Mouse (Mus musculus) C2C12 (cell line): ENCODE data around the gene Cbarp. TPM values are rescaled to one million over a fixed set of nuclear protein-coding genes. Genes with fewer than 3 reads are reported as not detected.

Experiments used
- H3K27me3 ChIP-seq: one replicate; pipeline ENCODE4 v1.6.1; 2011; ENCODE audit not compliant: control insufficient read depth, insufficient read depth, insufficient read length
- H3K36me3 ChIP-seq: one replicate; pipeline ENCODE4 v1.6.1; 2011; ENCODE audit not compliant: control insufficient read depth, insufficient read depth
- H3K4me3 ChIP-seq: one replicate; pipeline ENCODE4 v1.5.1; 2011; ENCODE audit warnings: mild to moderate bottlenecking, control low read depth; ENCODE audit not compliant: poor library complexity, insufficient read depth, severe bottlenecking
- H3K79me2 ChIP-seq: one replicate; pipeline ENCODE4 v1.6.1; 2011; ENCODE audit not compliant: control insufficient read depth, insufficient read depth
- H3K79me3 ChIP-seq: one replicate; pipeline ENCODE4 v1.6.1; 2011; ENCODE audit warnings: low read depth, control low read depth
- H3ac ChIP-seq: one replicate; pipeline ENCODE3; 2011; ENCODE audit warnings: low read depth; ENCODE audit not compliant: control insufficient read depth, insufficient read length
- CEBPB ChIP-seq: IDR thresholded peaks from one replicate; pipeline ENCODE4 v1.6.1; 2011; ENCODE audit warnings: low read depth, mild to moderate bottlenecking, control low read depth, moderate library complexity
- CTCF ChIP-seq: IDR thresholded peaks from one replicate; pipeline ENCODE4 v1.5.1; 2011; ENCODE audit not compliant: control insufficient read depth, insufficient read depth, insufficient read length
- FOSL1 ChIP-seq: IDR thresholded peaks from one replicate; pipeline ENCODE4 v1.8.0; 2011; ENCODE audit warnings: mild to moderate bottlenecking, low read length; ENCODE audit not compliant: poor library complexity, insufficient read depth, severe bottlenecking
- MAX ChIP-seq: IDR thresholded peaks from one replicate; pipeline ENCODE4 v1.6.1; 2011; ENCODE audit warnings: mild to moderate bottlenecking, control low read depth
- MYOD1 ChIP-seq: IDR thresholded peaks from one replicate; pipeline ENCODE4 v1.6.1; 2011; ENCODE audit warnings: low read depth; ENCODE audit not compliant: control insufficient read depth, insufficient read length
- MYOG ChIP-seq: IDR thresholded peaks from one replicate; pipeline ENCODE4 v1.6.1; 2011; ENCODE audit not compliant: control insufficient read depth, insufficient read length; ENCODE audit errors: extremely low read depth
- USF1 ChIP-seq: IDR thresholded peaks from one replicate; pipeline ENCODE4 v1.6.1; 2011; ENCODE audit warnings: low read depth, mild to moderate bottlenecking, control low read depth, moderate library complexity
- polyA plus RNA-seq: library from polyadenylated mRNA; unstranded; fragments of >200 nt; fragmentation: generic; extraction: Trizol; gene quantifications from one replicate; pipeline ENCODE4 v1.2.1, GENCODE M21; 2012; ENCODE audit warnings: missing spikeins

Gene Cbarp
- polyA plus RNA-seq, 1 experiment = 12.1 TPM

- H3K27me3 ChIP-seq = no peaks in the 10 kb centered on the region
- H3K79me2 ChIP-seq = peaks cover 54% of the 10 kb centered on the region
- peak overlapping the region; percentile 83 for H3ac ChIP-seq
- peaks cover 52% of the 10 kb centered on the region for H3K79me3 ChIP-seq
- no peak for TF ChIP-seq USF1
- no peak for TF ChIP-seq CEBPB
- no peak for TF ChIP-seq MYOG
- no peak for TF ChIP-seq MYOD1
- no peak for TF ChIP-seq CTCF
- TF ChIP-seq FOSL1 = no peak
- no peak for TF ChIP-seq MAX
- peaks cover 29% of the 10 kb centered on the region for H3K36me3 ChIP-seq
- H3K4me3 ChIP-seq = peak overlapping the region; percentile 100
These were observed 24.7 kb downstream of the Cbarp start for GRCm38 (mm10) chr10:80115944-80116335.

GRCm38 (mm10) chr10:80115290-80115943 lies 25.2 kb downstream of the Cbarp start, which contains the start of gene Stk11:
Gene Stk11 (plus strand): TSS chr10:80115803.
- Histone ChIP-seq H3K36me3 (peaks cover 24% of the 10 kb centered on the region), H3K79me2 (peaks cover 49% of the 10 kb centered on the region), H3ac (peak within 1 kb of the TSS; percentile 96), H3K79me3 (peaks cover 47% of the 10 kb centered on the region), H3K27me3 (no peaks in the 10 kb centered on the region), H3K4me3 (peak within 1 kb of the TSS; percentile 100)
- TF ChIP-seq MAX (peak; percentile 57), CTCF (no peak), MYOD1 (no peak), FOSL1 (no peak), MYOG (no peak), USF1 (no peak)

- peaks cover 39% of the 10 kb centered on the region for H3K79me3 ChIP-seq
- TF ChIP-seq MAX (peak; percentile 42), MYOD1 (no peak), CTCF (peak; percentile 85), CEBPB (no peak)
- H3K4me3 ChIP-seq = peak overlapping the region; percentile 50
- peak overlapping the region; percentile 79 for H3ac ChIP-seq
- H3K27me3 ChIP-seq = no peaks in the 10 kb centered on the region
- H3K79me2 ChIP-seq = peaks cover 41% of the 10 kb centered on the region
- H3K36me3 ChIP-seq = peaks cover 19% of the 10 kb centered on the region
These were observed 26.0 kb downstream of the Cbarp start for GRCm38 (mm10) chr10:80114341-80115284.

- H3K79me2 ChIP-seq = peaks cover 14% of the 10 kb centered on the region
- no peak overlapping the region for H3K4me3 ChIP-seq
- H3K36me3 ChIP-seq = no peaks in the 10 kb centered on the region
- TF ChIP-seq MYOD1 = peak; percentile 51
- no peak for TF ChIP-seq USF1
- TF ChIP-seq FOSL1 = peak; percentile 63
- TF ChIP-seq MYOG = no peak
- peak; percentile 64 for TF ChIP-seq MAX
- H3ac ChIP-seq = no peak overlapping the region
- H3K79me3 ChIP-seq = peaks cover 10% of the 10 kb centered on the region
- no peaks in the 10 kb centered on the region for H3K27me3 ChIP-seq
These were observed 33.0 kb downstream of the Cbarp start for GRCm38 (mm10) chr10:80107678-80108077.

GRCm38 (mm10) chr10:80105926-80106325 lies 34.7 kb downstream of the Cbarp start:
- TF ChIP-seq USF1 (no peak), MAX (no peak), MYOD1 (no peak), CTCF (no peak), FOSL1 (no peak), MYOG (no peak), CEBPB (no peak)
- Histone ChIP-seq H3K79me2 (peaks cover 32% of the 10 kb centered on the region), H3K79me3 (peaks cover 25% of the 10 kb centered on the region), H3K27me3 (no peaks in the 10 kb centered on the region), H3K36me3 (no peaks in the 10 kb centered on the region), H3ac (no peak overlapping the region), H3K4me3 (no peak overlapping the region)
